Mouse (Mus musculus): ENCODE data around the gene Plek. TPM values are rescaled to one million over a fixed set of nuclear protein-coding genes. Genes with fewer than 3 reads are reported as not detected.
"Not testable (repeated sequence)": the region's sequence is repeated elsewhere in the genome, so short reads cannot be mapped to it uniquely, and the experiment has no call there.

Plek gene
- polyA plus RNA-seq, 1 experiment from 2014 or later, result 1.6 TPM

DNA sequence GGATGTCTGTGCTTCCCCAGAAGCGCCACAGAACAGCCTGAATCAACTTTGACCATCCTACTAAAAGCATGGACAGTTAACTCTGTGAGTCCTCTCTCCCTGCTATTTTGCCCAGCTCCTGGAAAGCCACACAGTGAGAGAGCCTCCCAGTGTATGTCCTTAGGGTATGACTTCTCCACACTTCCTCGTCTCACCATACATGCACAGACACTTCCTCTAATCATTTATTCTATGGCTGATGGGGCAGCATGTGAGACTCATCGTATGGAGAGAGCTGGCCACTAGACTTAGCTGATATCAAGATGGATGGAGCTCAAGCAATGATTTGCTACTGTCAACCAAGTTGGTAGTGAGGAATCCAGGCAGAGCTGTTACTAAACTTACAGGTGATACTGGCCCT is 28.2 kb downstream of the Plek start:
- H3K27ac ChIP-seq (ENCODE audit: low read length), result no peak overlapping the region
- ATAC-seq (ENCODE audit: low FRiP score, low TSS enrichment), result no peak
- H3K9me3 ChIP-seq (ENCODE audit: low read length), result 0 out of 2 replicates have a peak, but pooled peaks cover under 1% of the 10 kb centered on the region
- H3K27me3 ChIP-seq (ENCODE audit: insufficient read depth, low read length), result no peaks in the 10 kb centered on the region
- 76% methylated on average over 3 of the region's 3 CpGs for WGBS
- H3K4me2 ChIP-seq (replicated peaks; ENCODE audit: low read depth, low read length), result no peak overlapping the region
- H3K9ac ChIP-seq (replicated peaks; ENCODE audit: low read length), result no peak overlapping the region
- no peaks in the 10 kb centered on the region for H3K36me3 ChIP-seq (ENCODE audit: insufficient read depth, low read length)
- H3K4me1 ChIP-seq (ENCODE audit: insufficient read depth, low read length), result no peaks in the 10 kb centered on the region
- H3K4me3 ChIP-seq (ENCODE audit: low read length), result no peak overlapping the region

- Histone ChIP-seq H3K4me3 (ENCODE audit: low read length) (no peak overlapping the region), H3K27ac (ENCODE audit: low read length) (no peak overlapping the region), H3K9ac (replicated peaks; ENCODE audit: low read length) (no peak overlapping the region), H3K9me3 (ENCODE audit: low read length) (peaks cover 8% of the 10 kb centered on the region), H3K4me1 (ENCODE audit: insufficient read depth, low read length) (no peaks in the 10 kb centered on the region), H3K27me3 (ENCODE audit: insufficient read depth, low read length) (no peaks in the 10 kb centered on the region), H3K4me2 (replicated peaks; ENCODE audit: low read depth, low read length) (no peak overlapping the region), H3K36me3 (ENCODE audit: insufficient read depth, low read length) (no peaks in the 10 kb centered on the region)
- 64% methylated on average over 6 of the region's 6 CpGs for WGBS
- no peak for ATAC-seq (ENCODE audit: low FRiP score, low TSS enrichment)
These were observed 29.0 kb downstream of the Plek start for GRCm38 (mm10) chr11:17023206-17023605.

- Histone ChIP-seq H3K27me3 (ENCODE audit: insufficient read depth, low read length) (no peaks in the 10 kb centered on the region), H3K9ac (replicated peaks; ENCODE audit: low read length) (no peak overlapping the region), H3K9me3 (ENCODE audit: low read length) (peaks cover 11% of the 10 kb centered on the region), H3K4me1 (ENCODE audit: insufficient read depth, low read length) (no peaks in the 10 kb centered on the region), H3K4me3 (ENCODE audit: low read length) (no peak overlapping the region), H3K36me3 (ENCODE audit: insufficient read depth, low read length) (no peaks in the 10 kb centered on the region), H3K4me2 (replicated peaks; ENCODE audit: low read depth, low read length) (no peak overlapping the region), H3K27ac (ENCODE audit: low read length) (no peak overlapping the region)
- 93% methylated on average over 7 of the region's 7 CpGs for WGBS
- no peak for ATAC-seq (ENCODE audit: low FRiP score, low TSS enrichment)
These were observed 32.9 kb downstream of the Plek start for GRCm38 (mm10) chr11:17019328-17019727.

DNA sequence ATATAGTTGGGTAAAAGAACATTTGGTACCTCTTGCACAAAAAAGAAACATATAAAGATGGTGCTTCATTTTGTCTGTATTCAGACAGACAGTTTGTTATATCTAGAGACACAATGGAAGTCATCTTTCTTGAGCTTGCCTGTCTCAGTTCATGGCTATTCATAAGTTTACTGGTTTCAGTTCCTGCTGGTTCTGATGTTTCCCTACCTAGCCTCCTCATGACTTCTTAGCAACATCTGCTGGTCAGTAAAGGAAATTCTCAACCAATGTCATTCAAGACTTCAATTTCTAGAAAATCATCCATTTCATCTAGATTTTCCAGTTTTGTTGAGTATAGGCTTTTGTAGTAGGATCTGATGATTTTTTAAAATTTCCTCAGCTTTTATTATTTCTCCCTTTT is 39.2 kb downstream of the Plek start:
- Histone ChIP-seq H3K27me3 (ENCODE audit: insufficient read depth, low read length) (no peaks in the 10 kb centered on the region), H3K27ac (ENCODE audit: low read length) (no peak overlapping the region), H3K9ac (replicated peaks; ENCODE audit: low read length) (no peak overlapping the region), H3K36me3 (ENCODE audit: insufficient read depth, low read length) (no peaks in the 10 kb centered on the region), H3K4me3 (ENCODE audit: low read length) (no peak overlapping the region), H3K4me1 (ENCODE audit: insufficient read depth, low read length) (no peaks in the 10 kb centered on the region), H3K4me2 (replicated peaks; ENCODE audit: low read depth, low read length) (no peak overlapping the region), H3K9me3 (ENCODE audit: low read length) (peaks cover 3% of the 10 kb centered on the region; the same call in 1 of the 2 replicates)
- ATAC-seq (ENCODE audit: low FRiP score, low TSS enrichment), result no peak

DNA sequence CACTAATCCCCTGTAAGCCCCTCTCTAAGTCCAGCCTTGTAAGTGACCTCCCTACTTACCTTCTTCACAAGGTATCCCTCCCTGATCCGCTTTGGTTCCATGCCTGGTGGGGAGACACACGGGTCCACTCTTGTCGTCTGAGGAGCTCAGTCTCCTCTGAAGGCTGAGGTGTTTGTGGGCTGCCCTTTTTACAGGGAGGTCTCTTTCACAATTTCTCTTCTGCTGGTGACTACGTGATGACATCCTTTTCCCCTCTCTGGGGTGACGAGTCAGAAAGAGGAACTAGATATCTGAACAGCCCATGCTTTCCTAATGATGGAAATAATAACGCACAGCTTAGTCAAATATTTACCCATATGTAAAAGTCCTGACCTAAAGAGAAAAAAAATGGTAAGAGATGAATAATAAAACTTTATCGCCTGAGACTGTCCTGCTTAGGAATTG is 43.7 kb downstream of the Plek start:
- no peak overlapping the region for H3K9ac ChIP-seq (replicated peaks; ENCODE audit: low read length)
- no peaks in the 10 kb centered on the region for H3K27me3 ChIP-seq (ENCODE audit: insufficient read depth, low read length)
- H3K4me2 ChIP-seq (replicated peaks; ENCODE audit: low read depth, low read length), result no peak overlapping the region
- no peak overlapping the region for H3K27ac ChIP-seq (ENCODE audit: low read length)
- no peak overlapping the region for H3K4me3 ChIP-seq (ENCODE audit: low read length)
- H3K36me3 ChIP-seq (ENCODE audit: insufficient read depth, low read length), result no peaks in the 10 kb centered on the region
- no peaks in the 10 kb centered on the region for H3K4me1 ChIP-seq (ENCODE audit: insufficient read depth, low read length)
- no peak for ATAC-seq (ENCODE audit: low FRiP score, low TSS enrichment)
- no peaks in the 10 kb centered on the region for H3K9me3 ChIP-seq (ENCODE audit: low read length)
- 67% methylated on average over 7 of the region's 7 CpGs for WGBS

GRCm38 (mm10) chr11:17007517-17008173 is 44.5 kb downstream of the Plek start:
- Histone ChIP-seq H3K9ac (replicated peaks; ENCODE audit: low read length) (no peak overlapping the region), H3K4me3 (ENCODE audit: low read length) (no peak overlapping the region), H3K27ac (ENCODE audit: low read length) (no peak overlapping the region), H3K9me3 (ENCODE audit: low read length) (no peaks in the 10 kb centered on the region), H3K4me1 (ENCODE audit: insufficient read depth, low read length) (no peaks in the 10 kb centered on the region), H3K36me3 (ENCODE audit: insufficient read depth, low read length) (no peaks in the 10 kb centered on the region), H3K27me3 (ENCODE audit: insufficient read depth, low read length) (no peaks in the 10 kb centered on the region), H3K4me2 (replicated peaks; ENCODE audit: low read depth, low read length) (no peak overlapping the region)
- no peak for ATAC-seq (ENCODE audit: low FRiP score, low TSS enrichment)
- WGBS, result 88% methylated on average over 5 of the region's 5 CpGs

- not testable (repeated sequence) for H3K4me3 ChIP-seq (ENCODE audit: low read length); ATAC-seq (ENCODE audit: low FRiP score, low TSS enrichment); H3K9me3 ChIP-seq (ENCODE audit: low read length); H3K27me3 ChIP-seq (ENCODE audit: insufficient read depth, low read length); H3K4me2 ChIP-seq (replicated peaks; ENCODE audit: low read depth, low read length); H3K9ac ChIP-seq (replicated peaks; ENCODE audit: low read length); H3K4me1 ChIP-seq (ENCODE audit: insufficient read depth, low read length); H3K36me3 ChIP-seq (ENCODE audit: insufficient read depth, low read length); H3K27ac ChIP-seq (ENCODE audit: low read length)
- WGBS, result 83% methylated on average over 3 of the region's 3 CpGs
These were observed 45.7 kb downstream of the Plek start for GRCm38 (mm10) chr11:17006526-17006925.

DNA sequence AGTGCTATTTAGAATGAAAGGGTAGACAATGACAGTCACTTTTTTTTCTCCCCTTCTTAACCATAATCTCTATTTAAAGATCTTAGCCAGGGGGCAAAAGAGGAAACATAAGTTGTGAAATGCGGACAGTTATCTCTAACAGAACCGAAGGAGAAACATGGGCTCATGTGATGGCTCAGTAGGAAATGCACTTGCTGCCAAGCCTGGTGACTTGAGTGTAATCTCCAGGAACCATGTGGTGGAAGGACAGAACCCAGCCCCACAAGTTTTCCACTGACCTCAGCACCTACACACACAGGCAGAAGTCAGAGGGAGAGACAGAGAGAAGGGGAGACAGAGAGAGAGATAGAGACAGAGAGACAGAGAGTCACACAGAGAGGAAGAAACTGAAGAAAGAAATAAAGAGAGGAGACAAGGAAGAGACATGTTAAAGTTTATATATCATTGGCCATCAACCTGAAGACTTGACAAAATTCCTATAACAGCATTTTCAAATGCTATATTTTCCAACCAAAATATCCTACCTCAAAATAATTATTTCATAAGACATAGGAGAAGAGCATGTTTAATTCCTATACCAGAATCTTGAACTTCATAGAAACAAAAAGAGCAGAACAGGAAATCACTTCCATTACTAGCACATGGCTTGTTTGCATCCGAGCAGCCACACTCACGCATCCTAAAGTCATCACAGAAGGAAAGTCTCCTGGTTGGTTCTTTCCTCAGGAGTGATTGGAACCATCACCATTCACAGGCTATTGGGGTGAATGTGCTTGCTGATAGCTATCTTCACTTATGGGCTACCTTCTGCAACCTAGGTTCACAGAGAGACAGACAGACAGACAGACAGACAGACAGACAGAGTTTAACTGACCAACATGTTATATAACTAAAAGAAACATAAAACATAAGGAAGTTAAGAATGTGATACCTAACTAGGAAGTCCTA is 47.0 kb downstream of the Plek start:
- no peak for ATAC-seq (ENCODE audit: low FRiP score, low TSS enrichment)
- Histone ChIP-seq H3K4me3 (ENCODE audit: low read length) (no peak overlapping the region), H3K36me3 (ENCODE audit: insufficient read depth, low read length) (no peaks in the 10 kb centered on the region), H3K27me3 (ENCODE audit: insufficient read depth, low read length) (no peaks in the 10 kb centered on the region), H3K9ac (replicated peaks; ENCODE audit: low read length) (no peak overlapping the region), H3K4me1 (ENCODE audit: insufficient read depth, low read length) (no peaks in the 10 kb centered on the region), H3K27ac (ENCODE audit: low read length) (no peak overlapping the region), H3K4me2 (replicated peaks; ENCODE audit: low read depth, low read length) (no peak overlapping the region), H3K9me3 (ENCODE audit: low read length) (no peaks in the 10 kb centered on the region)
- WGBS, result 83% methylated on average over 4 of the region's 4 CpGs

DNA sequence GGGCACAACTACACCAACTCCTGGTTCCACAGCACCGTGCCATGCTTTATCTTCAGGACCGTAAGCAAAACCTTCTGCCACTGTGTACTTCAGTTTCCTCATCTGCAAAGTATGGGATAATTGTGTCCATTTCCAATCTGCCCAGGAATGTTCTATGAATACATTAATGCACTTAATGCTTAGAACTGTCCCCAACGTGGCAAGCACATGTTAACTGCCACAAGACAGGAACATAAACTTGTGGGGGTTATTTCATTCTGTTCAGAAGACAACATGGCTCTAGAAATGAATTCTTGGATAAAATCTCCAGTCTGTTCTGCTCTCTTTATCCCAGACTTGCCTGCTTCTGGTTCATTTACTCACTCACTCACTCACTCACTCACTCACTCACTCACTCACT is 48.4 kb downstream of the Plek start:
- Histone ChIP-seq H3K4me1 (ENCODE audit: insufficient read depth, low read length) (no peaks in the 10 kb centered on the region), H3K36me3 (ENCODE audit: insufficient read depth, low read length) (no peaks in the 10 kb centered on the region), H3K9ac (replicated peaks; ENCODE audit: low read length) (no peak overlapping the region), H3K4me3 (ENCODE audit: low read length) (no peak overlapping the region), H3K27ac (ENCODE audit: low read length) (no peak overlapping the region), H3K4me2 (replicated peaks; ENCODE audit: low read depth, low read length) (no peak overlapping the region), H3K27me3 (ENCODE audit: insufficient read depth, low read length) (no peaks in the 10 kb centered on the region), H3K9me3 (ENCODE audit: low read length) (no peaks in the 10 kb centered on the region)
- WGBS, result 75% methylated on average over 3 of the region's 3 CpGs
- ATAC-seq (ENCODE audit: low FRiP score, low TSS enrichment), result no peak

All from kidney, embryonic 16.5 days (tissue).